Mouse (Mus musculus): Measurements from ENCODE around the gene Serpinb7. TPM values are rescaled to one million over a fixed set of nuclear protein-coding genes. Genes with fewer than 3 reads are reported as not detected.
A peak's percentile ranks its signal among the peaks of the same experiment; 100 is the strongest.

Serpinb7 gene
- polyA plus RNA-seq, 1 experiment from 2014 or later: not detected

DNA sequence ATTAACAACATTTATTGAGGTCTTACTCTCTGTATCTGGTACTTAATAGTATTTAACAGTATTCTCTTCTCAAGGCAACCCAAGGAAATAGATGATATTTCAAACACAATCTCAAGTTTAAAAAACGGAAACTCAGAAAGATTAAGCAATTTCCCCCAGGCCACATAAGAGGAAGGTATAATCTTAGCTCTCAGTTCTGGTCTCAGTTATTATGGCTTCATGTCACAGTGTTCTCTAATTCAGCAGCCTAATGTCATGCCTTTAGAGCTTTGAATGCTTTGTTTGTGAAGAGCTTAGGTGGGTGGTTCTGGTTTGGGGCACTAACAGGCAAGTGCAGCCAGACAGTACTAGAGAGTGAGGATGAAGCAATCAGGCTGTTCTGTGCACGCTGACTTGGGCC is 9.7 kb upstream of the Serpinb7 start:
- Histone ChIP-seq H3K9ac (replicated peaks) (no peak overlapping the region), H3K9me3 (no peaks in the 10 kb centered on the region), H3K27ac (no peak overlapping the region), H3K4me1 (replicated peaks) (no peaks in the 10 kb centered on the region), H3K36me3 (no peaks in the 10 kb centered on the region), H3K27me3 (no peaks in the 10 kb centered on the region), H3K4me3 (replicated peaks) (no peak overlapping the region), H3K4me2 (no peak overlapping the region)
- no peak for ATAC-seq (ENCODE audit: insufficient number of reproducible peaks, insufficient read depth, low FRiP score, low TSS enrichment, low read depth)
- WGBS: 81% methylated on average over 2 of the region's 2 CpGs

DNA sequence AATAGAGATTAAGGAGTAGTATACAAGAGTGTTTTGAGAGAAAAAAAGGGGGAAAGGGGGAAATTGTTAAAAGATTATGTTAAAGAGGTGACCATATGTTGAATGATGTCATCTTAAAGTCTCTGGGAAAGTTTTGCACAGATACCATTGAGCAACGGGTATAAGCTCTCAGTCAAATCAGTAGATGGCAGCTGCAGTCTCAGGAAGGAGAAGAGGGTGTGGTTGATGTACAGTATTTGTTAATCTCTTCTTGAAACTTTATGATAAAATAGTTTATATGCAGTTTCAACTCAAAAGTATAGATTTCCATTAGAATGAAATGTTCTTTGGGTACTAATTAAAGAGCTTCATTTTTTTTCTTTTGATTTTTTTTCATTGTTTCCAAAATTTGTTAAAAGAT is 2.0 kb upstream of the Serpinb7 start:
- H3K36me3 ChIP-seq: no peaks in the 10 kb centered on the region
- H3K27me3 ChIP-seq: no peaks in the 10 kb centered on the region
- no peaks in the 10 kb centered on the region for H3K9me3 ChIP-seq
- no peak for ATAC-seq (ENCODE audit: insufficient number of reproducible peaks, insufficient read depth, low FRiP score, low TSS enrichment, low read depth)
- whole genome bisulfite sequencing: 65% methylated on average over 1 of the region's 1 CpGs
- H3K4me2 ChIP-seq: no peak overlapping the region
- H3K9ac ChIP-seq (replicated peaks): no peak overlapping the region
- no peak overlapping the region for H3K4me3 ChIP-seq (replicated peaks)
- no peak overlapping the region for H3K27ac ChIP-seq
- H3K4me1 ChIP-seq (replicated peaks): no peaks in the 10 kb centered on the region

DNA sequence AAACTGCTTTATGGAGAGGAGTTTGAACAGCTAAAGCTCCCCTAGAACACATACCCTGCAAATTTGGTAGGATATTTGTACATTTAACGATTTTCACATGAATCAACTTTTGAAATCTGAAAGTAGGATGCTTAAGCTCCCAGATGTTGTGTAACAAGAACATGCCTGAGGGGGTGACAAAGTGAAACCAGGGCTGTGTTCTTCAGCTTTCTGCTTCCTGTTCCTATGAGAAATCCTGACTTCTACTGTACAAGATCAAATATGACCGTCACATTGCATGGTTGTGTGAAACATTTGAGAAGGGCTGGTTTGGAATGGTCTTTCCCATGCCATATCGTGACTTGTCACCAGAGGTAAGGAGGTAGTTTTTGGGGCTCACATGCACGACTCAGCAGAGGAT is 2.6 kb downstream of the Serpinb7 start:
- Histone ChIP-seq H3K9ac (replicated peaks) (no peak overlapping the region), H3K36me3 (no peaks in the 10 kb centered on the region), H3K4me3 (replicated peaks) (no peak overlapping the region), H3K27ac (no peak overlapping the region), H3K4me2 (no peak overlapping the region), H3K4me1 (replicated peaks) (no peaks in the 10 kb centered on the region), H3K27me3 (no peaks in the 10 kb centered on the region), H3K9me3 (no peaks in the 10 kb centered on the region)
- 78% methylated on average over 4 of the region's 4 CpGs for WGBS
- no peak for ATAC-seq (ENCODE audit: insufficient number of reproducible peaks, insufficient read depth, low FRiP score, low TSS enrichment, low read depth)

DNA sequence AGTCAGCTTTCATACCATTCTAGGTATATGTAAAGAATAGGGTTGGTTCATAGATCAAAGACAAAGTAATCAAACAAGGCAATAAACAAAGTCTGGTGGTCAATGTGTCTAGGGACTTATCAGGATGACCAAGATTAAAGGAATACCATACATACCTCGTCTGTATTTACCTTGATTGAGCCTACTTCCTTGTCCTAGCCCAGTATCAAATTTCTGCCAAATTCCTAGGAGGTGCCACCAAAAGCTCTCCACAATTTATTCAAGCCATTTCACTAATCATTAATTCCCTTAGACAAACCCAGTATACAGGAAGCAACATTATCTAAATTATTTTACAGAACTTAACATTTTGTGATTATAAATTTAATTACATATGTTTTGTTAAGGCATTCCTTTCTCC is 15.2 kb downstream of the Serpinb7 start:
- H3K4me1 ChIP-seq (replicated peaks): no peaks in the 10 kb centered on the region
- no peak overlapping the region for H3K27ac ChIP-seq
- 31% methylated on average over 1 of the region's 1 CpGs for WGBS
- no peaks in the 10 kb centered on the region for H3K9me3 ChIP-seq
- H3K4me2 ChIP-seq: no peak overlapping the region
- no peak for ATAC-seq (ENCODE audit: insufficient number of reproducible peaks, insufficient read depth, low FRiP score, low TSS enrichment, low read depth)
- H3K27me3 ChIP-seq: no peaks in the 10 kb centered on the region
- no peak overlapping the region for H3K9ac ChIP-seq (replicated peaks)
- no peaks in the 10 kb centered on the region for H3K36me3 ChIP-seq
- no peak overlapping the region for H3K4me3 ChIP-seq (replicated peaks)

GRCm38 (mm10) chr1:107422487-107422886 is 23.0 kb downstream of the Serpinb7 start:
- H3K4me1 ChIP-seq (replicated peaks): no peaks in the 10 kb centered on the region
- H3K27ac ChIP-seq: no peak overlapping the region
- H3K9me3 ChIP-seq: no peaks in the 10 kb centered on the region
- no peaks in the 10 kb centered on the region for H3K27me3 ChIP-seq
- H3K4me2 ChIP-seq: no peak overlapping the region
- ATAC-seq (ENCODE audit: insufficient number of reproducible peaks, insufficient read depth, low FRiP score, low TSS enrichment, low read depth): no peak
- 82% methylated on average over 4 of the region's 4 CpGs for WGBS
- no peak overlapping the region for H3K4me3 ChIP-seq (replicated peaks)
- no peak overlapping the region for H3K9ac ChIP-seq (replicated peaks)
- H3K36me3 ChIP-seq: no peaks in the 10 kb centered on the region

GRCm38 (mm10) chr1:107431253-107431652 is 31.8 kb downstream of the Serpinb7 start:
- H3K9me3 ChIP-seq: no peaks in the 10 kb centered on the region
- no peak overlapping the region for H3K9ac ChIP-seq (replicated peaks)
- no peaks in the 10 kb centered on the region for H3K36me3 ChIP-seq
- no peak for ATAC-seq (ENCODE audit: insufficient number of reproducible peaks, insufficient read depth, low FRiP score, low TSS enrichment, low read depth)
- H3K4me3 ChIP-seq (replicated peaks): no peak overlapping the region
- no peaks in the 10 kb centered on the region for H3K4me1 ChIP-seq (replicated peaks)
- no peak overlapping the region for H3K27ac ChIP-seq
- H3K4me2 ChIP-seq: no peak overlapping the region
- H3K27me3 ChIP-seq: no peaks in the 10 kb centered on the region

DNA sequence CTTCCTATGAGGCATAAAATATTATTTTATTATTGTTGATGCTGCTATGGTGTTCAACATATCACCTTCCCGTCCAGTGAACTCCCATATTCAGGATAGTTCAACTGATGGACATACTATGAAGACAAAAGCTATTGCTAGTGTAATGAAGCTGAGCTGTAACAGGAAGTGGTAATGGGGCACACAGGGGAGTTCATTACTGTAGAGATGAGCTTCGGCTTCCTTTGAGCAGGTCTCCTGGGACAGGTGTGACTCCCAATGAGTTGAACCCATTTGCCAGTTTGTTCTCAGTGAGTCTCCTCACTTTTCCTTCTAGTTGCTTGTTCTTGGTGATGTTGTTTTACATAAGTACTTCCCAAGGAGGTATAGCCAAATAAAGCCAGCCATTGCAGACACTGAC is 36.1 kb downstream of the Serpinb7 start:
- H3K4me1 ChIP-seq (replicated peaks): no peaks in the 10 kb centered on the region
- no peaks in the 10 kb centered on the region for H3K36me3 ChIP-seq
- H3K9me3 ChIP-seq: no peaks in the 10 kb centered on the region
- no peaks in the 10 kb centered on the region for H3K27me3 ChIP-seq
- no peak overlapping the region for H3K4me2 ChIP-seq
- H3K4me3 ChIP-seq (replicated peaks): no peak overlapping the region
- no peak overlapping the region for H3K27ac ChIP-seq
- H3K9ac ChIP-seq (replicated peaks): no peak overlapping the region
- 79% methylated on average over 2 of the region's 2 CpGs for WGBS
- no peak for ATAC-seq (ENCODE audit: insufficient number of reproducible peaks, insufficient read depth, low FRiP score, low TSS enrichment, low read depth)

DNA sequence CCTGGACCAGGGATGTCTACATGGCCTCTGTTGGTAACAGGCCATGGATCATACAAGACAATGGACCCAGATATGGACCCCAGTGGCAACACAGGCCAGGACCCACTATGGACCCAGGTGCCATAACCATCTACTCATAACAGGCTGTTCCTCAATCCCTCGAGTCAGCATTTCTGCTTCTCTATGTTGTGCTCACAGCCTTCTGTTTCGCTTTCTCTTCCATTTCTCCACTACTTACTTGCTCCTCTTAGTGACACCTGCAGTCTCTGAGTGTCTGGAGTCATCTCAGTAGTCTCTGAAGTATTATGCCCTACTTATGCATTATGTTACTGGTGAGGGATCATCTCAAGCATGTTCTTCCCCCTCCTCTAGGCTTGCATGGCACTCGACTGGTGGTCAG is 40.0 kb downstream of the Serpinb7 start:
- Histone ChIP-seq H3K4me2 (no peak overlapping the region), H3K4me3 (replicated peaks) (no peak overlapping the region), H3K27me3 (no peaks in the 10 kb centered on the region), H3K27ac (no peak overlapping the region), H3K4me1 (replicated peaks) (no peaks in the 10 kb centered on the region), H3K9ac (replicated peaks) (no peak overlapping the region), H3K36me3 (no peaks in the 10 kb centered on the region), H3K9me3 (no peaks in the 10 kb centered on the region)
- 79% methylated on average over 3 of the region's 3 CpGs for WGBS
- no peak for ATAC-seq (ENCODE audit: insufficient number of reproducible peaks, insufficient read depth, low FRiP score, low TSS enrichment, low read depth)

GRCm38 (mm10) chr1:107445352-107445751 is 45.9 kb downstream of the Serpinb7 start:
- no peak for ATAC-seq (ENCODE audit: insufficient number of reproducible peaks, insufficient read depth, low FRiP score, low TSS enrichment, low read depth)
- Histone ChIP-seq H3K9ac (replicated peaks) (no peak overlapping the region), H3K4me1 (replicated peaks) (no peaks in the 10 kb centered on the region), H3K4me2 (no peak overlapping the region), H3K36me3 (no peaks in the 10 kb centered on the region), H3K27ac (no peak overlapping the region), H3K27me3 (no peaks in the 10 kb centered on the region), H3K9me3 (no peaks in the 10 kb centered on the region), H3K4me3 (replicated peaks) (no peak overlapping the region)
- WGBS: 83% methylated on average over 5 of the region's 5 CpGs

- Histone ChIP-seq H3K36me3 (no peaks in the 10 kb centered on the region), H3K27me3 (no peaks in the 10 kb centered on the region), H3K9me3 (no peaks in the 10 kb centered on the region), H3K9ac (replicated peaks) (no peak overlapping the region), H3K4me2 (no peak overlapping the region), H3K27ac (no peak overlapping the region), H3K4me1 (replicated peaks) (no peaks in the 10 kb centered on the region), H3K4me3 (replicated peaks) (no peak overlapping the region)
- 85% methylated on average over 3 of the region's 3 CpGs for whole genome bisulfite sequencing
- no peak for ATAC-seq (ENCODE audit: insufficient number of reproducible peaks, insufficient read depth, low FRiP score, low TSS enrichment, low read depth)
Measured at GRCm38 (mm10) chr1:107447228-107447931, 47.9 kb downstream of the Serpinb7 start.

DNA sequence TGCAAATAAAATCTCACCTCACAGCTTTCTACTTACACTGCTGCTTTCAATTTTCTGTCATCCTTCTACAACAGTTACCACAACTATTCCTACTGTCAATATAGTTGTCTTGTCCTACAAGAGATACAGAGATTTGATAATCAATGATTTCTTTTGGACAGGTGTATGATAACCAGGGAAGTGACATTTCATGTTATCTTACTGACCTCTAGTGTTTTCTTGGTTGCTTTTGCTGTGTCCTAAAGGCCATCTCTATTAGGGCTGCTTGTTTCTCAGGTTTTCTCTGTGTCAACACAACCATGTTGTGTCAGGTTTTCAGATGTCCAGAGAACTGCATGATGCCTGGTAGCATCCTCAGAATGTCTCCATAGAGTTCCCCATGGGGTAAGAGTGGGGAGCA is 80.5 kb downstream of the Serpinb7 start:
- no peak overlapping the region for H3K27ac ChIP-seq
- no peak for ATAC-seq (ENCODE audit: insufficient number of reproducible peaks, insufficient read depth, low FRiP score, low TSS enrichment, low read depth)
- no peaks in the 10 kb centered on the region for H3K36me3 ChIP-seq
- no peaks in the 10 kb centered on the region for H3K9me3 ChIP-seq
- H3K27me3 ChIP-seq: no peaks in the 10 kb centered on the region
- no peak overlapping the region for H3K9ac ChIP-seq (replicated peaks)
- H3K4me1 ChIP-seq (replicated peaks): no peaks in the 10 kb centered on the region
- H3K4me2 ChIP-seq: no peak overlapping the region
- H3K4me3 ChIP-seq (replicated peaks): no peak overlapping the region

DNA sequence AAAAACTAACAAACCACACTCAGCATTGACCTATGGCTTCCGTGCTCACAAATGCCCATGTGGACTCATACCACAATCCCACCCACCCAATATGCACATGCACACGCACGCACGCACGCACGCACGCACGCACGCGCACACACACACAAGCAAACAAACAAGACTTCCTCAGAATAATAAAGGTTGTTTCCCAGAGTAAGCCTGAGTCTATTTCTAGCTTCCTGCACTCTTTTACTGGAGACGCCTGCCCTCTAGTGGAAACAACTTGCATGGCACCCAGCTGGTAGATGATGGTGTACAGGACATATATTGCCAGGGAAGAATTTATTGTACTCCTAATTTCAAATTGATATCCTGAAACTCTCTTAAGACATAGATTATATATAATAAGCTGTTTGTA is 82.0 kb downstream of the Serpinb7 start:
- H3K4me2 ChIP-seq: peak overlapping the region; percentile 36; the same call in 1 of the 2 replicates
- ATAC-seq (ENCODE audit: insufficient number of reproducible peaks, insufficient read depth, low FRiP score, low TSS enrichment, low read depth): no peak
- no peak overlapping the region for H3K9ac ChIP-seq (replicated peaks)
- H3K9me3 ChIP-seq: no peaks in the 10 kb centered on the region
- WGBS: 29% methylated on average over 11 of the region's 11 CpGs
- H3K36me3 ChIP-seq: no peaks in the 10 kb centered on the region
- no peak overlapping the region for H3K27ac ChIP-seq
- H3K4me3 ChIP-seq (replicated peaks): no peak overlapping the region
- H3K27me3 ChIP-seq: no peaks in the 10 kb centered on the region
- no peaks in the 10 kb centered on the region for H3K4me1 ChIP-seq (replicated peaks)

Data from limb, embryonic 12.5 days (tissue).